Mouse (Mus musculus): ENCODE data around the gene Ascl3.
A peak's percentile ranks its signal among the peaks of the same experiment; 100 is the strongest.

Ascl3 gene

GRCm38 (mm10) chr7:109708961-109709382 is 22.6 kb downstream of the Ascl3 start:
- peak; percentile 57 for DNase-seq

GRCm38 (mm10) chr7:109707023-109707785 is 24.3 kb downstream of the Ascl3 start:
- DNase-seq, result peak; percentile 36

GRCm38 (mm10) chr7:109704461-109704860 is 27.1 kb downstream of the Ascl3 start:
- no peak for DNase-seq

- no peak for DNase-seq
These were observed 27.5 kb downstream of the Ascl3 start for GRCm38 (mm10) chr7:109704016-109704377.

GRCm38 (mm10) chr7:109703190-109704015 is 28.1 kb downstream of the Ascl3 start, which contains the start of the genes St5 and Akip1:
Gene St5, minus strand, starts transcription at chr7:109703605.
Gene Akip1, plus strand, starts transcription at chr7:109703690.
- DNase-seq, result peak; percentile 93

- no peak for DNase-seq
These were observed 28.8 kb downstream of the Ascl3 start for GRCm38 (mm10) chr7:109702721-109703120.

- DNase-seq, result no peak
These were observed 31.3 kb downstream of the Ascl3 start for GRCm38 (mm10) chr7:109700213-109700612.

GRCm38 (mm10) chr7:109695339-109695726 is 36.2 kb downstream of the Ascl3 start:
- no peak for DNase-seq

GRCm38 (mm10) chr7:109694576-109695338 is 36.8 kb downstream of the Ascl3 start:
- no peak for DNase-seq

GRCm38 (mm10) chr7:109690961-109691360 is 40.6 kb downstream of the Ascl3 start:
- DNase-seq, result peak; percentile 19

GRCm38 (mm10) chr7:109690101-109690500 is 41.4 kb downstream of the Ascl3 start:
- no peak for DNase-seq

GRCm38 (mm10) chr7:109686585-109687128 is 44.9 kb downstream of the Ascl3 start:
- DNase-seq, result no peak

GRCm38 (mm10) chr7:109680879-109681278 is 50.6 kb downstream of the Ascl3 start:
- DNase-seq, result no peak

GRCm38 (mm10) chr7:109680284-109680683 is 51.2 kb downstream of the Ascl3 start:
- DNase-seq, result no peak
